Mouse (Mus musculus): ENCODE measurements at regions not wholly inside any gene's neighbourhood (a gene's known extent, or its start where the extent isn't known, plus 50 kb on each side); places are given as distances from the start of the nearest gene placed in this dataset.

- no peak for DNase-seq (ENCODE audit: low spot score)
Measured at GRCm38 (mm10) chr12:12562267-12562666, 300.3 kb downstream of the Fam49a start.

- DNase-seq (ENCODE audit: low spot score): no peak
Measured at GRCm38 (mm10) chr12:12551818-12552217, 289.9 kb downstream of the Fam49a start.

- no peak for DNase-seq (ENCODE audit: low spot score)
Measured at GRCm38 (mm10) chr12:12549649-12550048, 287.7 kb downstream of the Fam49a start.

GRCm38 (mm10) chr12:12548688-12549087, 286.7 kb downstream of the Fam49a start:
- no peak for DNase-seq (ENCODE audit: low spot score)

- DNase-seq (ENCODE audit: low spot score): no peak
Measured at GRCm38 (mm10) chr12:12547477-12547876, 285.5 kb downstream of the Fam49a start.

- no peak for DNase-seq (ENCODE audit: low spot score)
Measured at GRCm38 (mm10) chr12:12546372-12547031, 284.6 kb downstream of the Fam49a start.

- no peak for DNase-seq (ENCODE audit: low spot score)
Measured at GRCm38 (mm10) chr12:12541076-12542070, 279.4 kb downstream of the Fam49a start.

- no peak for DNase-seq (ENCODE audit: low spot score)
Measured at GRCm38 (mm10) chr12:12539291-12539690, 277.4 kb downstream of the Fam49a start.

- no peak for DNase-seq (ENCODE audit: low spot score)
Measured at GRCm38 (mm10) chr12:12534779-12535178, 272.8 kb downstream of the Fam49a start.

- DNase-seq (ENCODE audit: low spot score): no peak
Measured at GRCm38 (mm10) chr12:12530796-12531195, 268.9 kb downstream of the Fam49a start.

GRCm38 (mm10) chr12:12529541-12529940, 267.6 kb downstream of the Fam49a start:
- DNase-seq (ENCODE audit: low spot score): no peak

GRCm38 (mm10) chr12:12528478-12528981, 266.6 kb downstream of the Fam49a start:
- DNase-seq (ENCODE audit: low spot score): no peak

- DNase-seq (ENCODE audit: low spot score): no peak
Measured at GRCm38 (mm10) chr12:12527766-12528477, 266.0 kb downstream of the Fam49a start.

GRCm38 (mm10) chr12:12527366-12527765, 265.4 kb downstream of the Fam49a start:
- DNase-seq (ENCODE audit: low spot score): peak; percentile 18

GRCm38 (mm10) chr12:12520311-12520852, 258.4 kb downstream of the Fam49a start:
- DNase-seq (ENCODE audit: low spot score): no peak

GRCm38 (mm10) chr12:12518490-12519070, 256.6 kb downstream of the Fam49a start:
- no peak for DNase-seq (ENCODE audit: low spot score)

- no peak for DNase-seq (ENCODE audit: low spot score)
Measured at GRCm38 (mm10) chr12:12517020-12517419, 255.1 kb downstream of the Fam49a start.

GRCm38 (mm10) chr12:12510764-12511163, 248.8 kb downstream of the Fam49a start:
- DNase-seq (ENCODE audit: low spot score): no peak

- DNase-seq (ENCODE audit: low spot score): peak; percentile 20
Measured at GRCm38 (mm10) chr12:12509164-12509937, 247.4 kb downstream of the Fam49a start.

- no peak for DNase-seq (ENCODE audit: low spot score)
Measured at GRCm38 (mm10) chr12:12508487-12509125, 246.7 kb downstream of the Fam49a start.

Data from testis, postnatal 14 days (tissue).